Mouse (Mus musculus): Measurements from ENCODE around the gene Galk1. TPM values are rescaled to one million over a fixed set of nuclear protein-coding genes. Genes with fewer than 3 reads are reported as not detected.
A peak's percentile ranks its signal among the peaks of the same experiment; 100 is the strongest.

Galk1 gene
- polyA plus RNA-seq, 1 experiment from 2014 or later, result 304 TPM

- H3K9me3 ChIP-seq (ENCODE audit: control insufficient read depth, low read length), result no peaks in the 10 kb centered on the region; the same call in 1 of the 2 replicates
- peaks cover 35% of the 10 kb centered on the region for H3K4me1 ChIP-seq (replicated peaks; ENCODE audit: control insufficient read depth, insufficient read depth, low read length)
- no peak overlapping the region; the same call in 1 of the 2 replicates for H3K27ac ChIP-seq (ENCODE audit: low read depth, low read length)
- no peaks in the 10 kb centered on the region for H3K27me3 ChIP-seq (replicated peaks; ENCODE audit: control insufficient read depth, insufficient read depth, low read length)
- ATAC-seq (replicated peaks; ENCODE audit: low FRiP score) (0 out of 2 replicates have a peak, but pooled peaks have one; percentile 36), DNase-seq (ENCODE audit: low spot score) (peak; percentile 29)
- no peak overlapping the region for H3K4me2 ChIP-seq
- H3K4me3 ChIP-seq (ENCODE audit: low read depth, low read length), result no peak overlapping the region
- peaks cover 79% of the 10 kb centered on the region for H3K36me3 ChIP-seq (ENCODE audit: control insufficient read depth, insufficient read depth, low read length)
- no peak overlapping the region for H3K9ac ChIP-seq (ENCODE audit: low read depth, low read length)
- 85% methylated on average over 9 of the region's 9 CpGs for WGBS
Observed at GRCm38 (mm10) chr11:116053510-116054229, 41.2 kb upstream of the Galk1 start.

GRCm38 (mm10) chr11:116050196-116050595 lies 37.7 kb upstream of the Galk1 start:
- Histone ChIP-seq H3K9ac (ENCODE audit: low read depth, low read length) (no peak overlapping the region), H3K27me3 (replicated peaks; ENCODE audit: control insufficient read depth, insufficient read depth, low read length) (no peaks in the 10 kb centered on the region), H3K36me3 (ENCODE audit: control insufficient read depth, insufficient read depth, low read length) (peaks cover 74% of the 10 kb centered on the region), H3K4me3 (ENCODE audit: low read depth, low read length) (no peak overlapping the region), H3K27ac (ENCODE audit: low read depth, low read length) (no peak overlapping the region), H3K9me3 (ENCODE audit: control insufficient read depth, low read length) (no peaks in the 10 kb centered on the region; the same call in 1 of the 2 replicates), H3K4me1 (replicated peaks; ENCODE audit: control insufficient read depth, insufficient read depth, low read length) (peaks cover 6% of the 10 kb centered on the region), H3K4me2 (no peak overlapping the region)
- no peak for DNase-seq (ENCODE audit: low spot score)
- ATAC-seq (replicated peaks; ENCODE audit: low FRiP score), result no peak
- 90% methylated on average over 4 of the region's 4 CpGs for WGBS

DNA sequence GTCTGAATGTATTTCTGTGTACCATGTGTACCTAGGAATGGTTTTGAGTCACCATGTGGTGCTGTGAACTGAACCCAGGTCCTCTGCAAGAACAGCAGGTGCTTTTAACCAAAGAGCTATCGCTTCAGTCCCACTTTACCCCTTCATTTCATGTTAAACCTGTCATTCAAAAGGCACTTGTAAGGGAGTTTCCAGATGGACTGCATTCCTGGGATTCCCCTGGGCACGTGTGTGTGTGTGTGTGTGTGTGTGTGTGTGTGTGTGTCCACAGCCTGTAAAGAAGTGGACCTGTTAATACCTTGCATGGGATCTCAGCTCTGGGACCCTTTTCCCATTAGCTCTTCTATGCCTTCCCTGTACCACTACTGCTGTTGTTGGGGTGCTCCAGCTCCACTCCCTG lies 37.1 kb upstream of the Galk1 start:
- 83% methylated on average over 2 of the region's 2 CpGs for WGBS
- peaks cover 69% of the 10 kb centered on the region for H3K36me3 ChIP-seq (ENCODE audit: control insufficient read depth, insufficient read depth, low read length)
- no peaks in the 10 kb centered on the region; the same call in 1 of the 2 replicates for H3K9me3 ChIP-seq (ENCODE audit: control insufficient read depth, low read length)
- no peak overlapping the region for H3K4me3 ChIP-seq (ENCODE audit: low read depth, low read length)
- peaks cover 6% of the 10 kb centered on the region for H3K4me1 ChIP-seq (replicated peaks; ENCODE audit: control insufficient read depth, insufficient read depth, low read length)
- ATAC-seq (replicated peaks; ENCODE audit: low FRiP score) (no peak), DNase-seq (ENCODE audit: low spot score) (no peak)
- H3K9ac ChIP-seq (ENCODE audit: low read depth, low read length), result no peak overlapping the region
- H3K27ac ChIP-seq (ENCODE audit: low read depth, low read length), result no peak overlapping the region
- no peak overlapping the region for H3K4me2 ChIP-seq
- H3K27me3 ChIP-seq (replicated peaks; ENCODE audit: control insufficient read depth, insufficient read depth, low read length), result no peaks in the 10 kb centered on the region

DNA sequence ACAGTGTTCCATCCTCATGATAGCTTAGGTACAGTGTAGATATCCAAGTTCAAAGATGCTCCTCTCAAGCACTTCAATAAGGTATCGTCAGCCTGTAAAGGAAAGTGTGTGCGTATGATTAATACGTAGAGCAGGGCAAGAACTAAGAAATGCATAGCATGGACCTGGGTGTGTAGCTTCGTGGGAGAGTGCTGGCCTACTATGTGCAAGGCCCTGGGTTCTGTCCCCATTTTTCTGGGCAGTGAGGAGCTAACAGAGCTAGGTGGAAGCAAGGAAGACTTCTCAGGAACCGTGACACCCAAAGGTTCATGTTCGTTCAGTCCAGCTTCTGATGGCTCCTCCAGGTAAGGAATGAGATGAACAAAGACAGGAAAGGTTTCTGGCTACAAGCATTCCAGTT lies 32.7 kb upstream of the Galk1 start:
- ATAC-seq (replicated peaks; ENCODE audit: low FRiP score), result no peak
- Histone ChIP-seq H3K9ac (ENCODE audit: low read depth, low read length) (no peak overlapping the region), H3K9me3 (ENCODE audit: control insufficient read depth, low read length) (no peaks in the 10 kb centered on the region; the same call in 1 of the 2 replicates), H3K4me2 (no peak overlapping the region), H3K27me3 (replicated peaks; ENCODE audit: control insufficient read depth, insufficient read depth, low read length) (no peaks in the 10 kb centered on the region), H3K4me3 (ENCODE audit: low read depth, low read length) (no peak overlapping the region), H3K4me1 (replicated peaks; ENCODE audit: control insufficient read depth, insufficient read depth, low read length) (no peaks in the 10 kb centered on the region; the same call in 1 of the 2 replicates), H3K27ac (ENCODE audit: low read depth, low read length) (no peak overlapping the region), H3K36me3 (ENCODE audit: control insufficient read depth, insufficient read depth, low read length) (peaks cover 56% of the 10 kb centered on the region)
- DNase-seq (ENCODE audit: low spot score), result no peak
- 91% methylated on average over 6 of the region's 6 CpGs for WGBS

DNA sequence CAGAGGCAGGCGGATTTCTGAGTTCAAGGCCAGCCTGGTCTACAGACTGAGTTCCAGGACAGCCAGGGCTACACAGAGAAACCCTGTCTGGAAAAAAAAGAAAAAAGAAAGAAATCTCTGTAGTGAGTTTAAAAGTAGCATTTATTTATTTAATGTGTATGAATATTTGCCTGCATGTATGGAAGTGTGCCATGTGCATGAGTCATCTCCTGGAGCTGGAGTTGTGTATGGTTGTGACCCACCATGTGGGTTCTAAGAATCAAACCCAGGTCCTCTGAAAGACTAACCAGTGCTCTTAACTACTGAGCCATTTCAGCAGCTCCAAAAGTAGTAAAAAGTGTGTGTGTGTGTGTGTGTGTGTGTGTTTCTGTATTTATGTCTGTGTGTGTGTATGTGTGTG lies 30.8 kb upstream of the Galk1 start:
- Histone ChIP-seq H3K4me3 (ENCODE audit: low read depth, low read length) (no peak overlapping the region), H3K27ac (ENCODE audit: low read depth, low read length) (no peak overlapping the region), H3K4me2 (no peak overlapping the region), H3K9me3 (ENCODE audit: control insufficient read depth, low read length) (no peaks in the 10 kb centered on the region; the same call in 1 of the 2 replicates), H3K9ac (ENCODE audit: low read depth, low read length) (no peak overlapping the region), H3K4me1 (replicated peaks; ENCODE audit: control insufficient read depth, insufficient read depth, low read length) (no peaks in the 10 kb centered on the region), H3K27me3 (replicated peaks; ENCODE audit: control insufficient read depth, insufficient read depth, low read length) (no peaks in the 10 kb centered on the region), H3K36me3 (ENCODE audit: control insufficient read depth, insufficient read depth, low read length) (peaks cover 44% of the 10 kb centered on the region)
- DNase-seq (ENCODE audit: low spot score) (no peak), ATAC-seq (replicated peaks; ENCODE audit: low FRiP score) (no peak)
- WGBS, result 97% methylated on average over 1 of the region's 1 CpGs

GRCm38 (mm10) chr11:116042372-116043138 lies 30.0 kb upstream of the Galk1 start:
- Histone ChIP-seq H3K9me3 (ENCODE audit: control insufficient read depth, low read length) (no peaks in the 10 kb centered on the region; the same call in 1 of the 2 replicates), H3K4me2 (no peak overlapping the region), H3K9ac (ENCODE audit: low read depth, low read length) (no peak overlapping the region), H3K27ac (ENCODE audit: low read depth, low read length) (no peak overlapping the region), H3K4me3 (ENCODE audit: low read depth, low read length) (no peak overlapping the region), H3K36me3 (ENCODE audit: control insufficient read depth, insufficient read depth, low read length) (peaks cover 39% of the 10 kb centered on the region), H3K27me3 (replicated peaks; ENCODE audit: control insufficient read depth, insufficient read depth, low read length) (no peaks in the 10 kb centered on the region), H3K4me1 (replicated peaks; ENCODE audit: control insufficient read depth, insufficient read depth, low read length) (no peaks in the 10 kb centered on the region)
- ATAC-seq (replicated peaks; ENCODE audit: low FRiP score) (no peak), DNase-seq (ENCODE audit: low spot score) (no peak)
- WGBS, result 64% methylated on average over 5 of the region's 5 CpGs

DNA sequence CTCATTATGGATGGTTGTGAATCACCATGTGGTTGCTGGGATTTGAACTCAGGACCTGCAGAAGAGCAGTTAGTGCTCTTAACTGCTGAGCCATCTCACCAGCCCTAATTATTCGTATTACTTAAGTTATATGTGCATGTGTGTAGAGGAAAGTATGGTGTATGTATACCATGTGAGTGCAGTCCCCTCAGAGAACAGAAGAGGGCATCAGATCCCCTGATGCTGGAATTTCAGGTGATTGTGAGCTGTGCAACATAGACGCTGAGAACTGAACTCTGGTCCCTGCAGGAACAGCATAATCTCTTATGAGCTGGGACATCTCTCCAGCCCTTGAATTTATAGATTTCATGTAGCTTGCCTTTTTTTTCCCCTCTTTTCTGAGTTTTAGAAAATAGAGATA lies 29.3 kb upstream of the Galk1 start:
- Histone ChIP-seq H3K4me3 (ENCODE audit: low read depth, low read length) (no peak overlapping the region), H3K27me3 (replicated peaks; ENCODE audit: control insufficient read depth, insufficient read depth, low read length) (no peaks in the 10 kb centered on the region), H3K9ac (ENCODE audit: low read depth, low read length) (no peak overlapping the region), H3K9me3 (ENCODE audit: control insufficient read depth, low read length) (no peaks in the 10 kb centered on the region; the same call in 1 of the 2 replicates), H3K36me3 (ENCODE audit: control insufficient read depth, insufficient read depth, low read length) (peaks cover 33% of the 10 kb centered on the region), H3K27ac (ENCODE audit: low read depth, low read length) (no peak overlapping the region), H3K4me1 (replicated peaks; ENCODE audit: control insufficient read depth, insufficient read depth, low read length) (no peaks in the 10 kb centered on the region), H3K4me2 (no peak overlapping the region)
- no peak for DNase-seq (ENCODE audit: low spot score)
- 93% methylated on average over 2 of the region's 2 CpGs for WGBS
- no peak for ATAC-seq (replicated peaks; ENCODE audit: low FRiP score)

- Histone ChIP-seq H3K9me3 (ENCODE audit: control insufficient read depth, low read length) (no peaks in the 10 kb centered on the region; the same call in 1 of the 2 replicates), H3K4me2 (no peak overlapping the region), H3K36me3 (ENCODE audit: control insufficient read depth, insufficient read depth, low read length) (peaks cover 29% of the 10 kb centered on the region), H3K4me3 (ENCODE audit: low read depth, low read length) (no peak overlapping the region), H3K27me3 (replicated peaks; ENCODE audit: control insufficient read depth, insufficient read depth, low read length) (no peaks in the 10 kb centered on the region), H3K9ac (ENCODE audit: low read depth, low read length) (no peak overlapping the region), H3K4me1 (replicated peaks; ENCODE audit: control insufficient read depth, insufficient read depth, low read length) (no peaks in the 10 kb centered on the region), H3K27ac (ENCODE audit: low read depth, low read length) (no peak overlapping the region)
- ATAC-seq (replicated peaks; ENCODE audit: low FRiP score), result no peak
- WGBS, result 80% methylated on average over 6 of the region's 6 CpGs
- DNase-seq (ENCODE audit: low spot score), result no peak
Observed at GRCm38 (mm10) chr11:116040593-116040992, 28.1 kb upstream of the Galk1 start.

Measured in liver, embryonic 11.5 days (tissue).